In genomic region chr6:5739711-5740110, GRCm38 (mm10) we compare ENCODE assay signal across 16 mouse cellular contexts. TPM values are rescaled to one million over a fixed set of nuclear protein-coding genes. Genes with fewer than 3 reads are reported as not detected.
DNase-seq lines count a peak whose midpoint lies in the region; ATAC-seq and TF ChIP-seq lines count a peak whose summit lies in the region.
"Had no signal": no experiment of that assay in that cellular context is flagged by ENCODE, and none has a peak within 500 bp of the region (broad histone marks: within the 10 kb centered on the region; RNA-seq: fewer than 3 reads in every experiment).

No protein-coding gene starts in this region.

- no peaks in the 10 kb centered on the region for H3K36me3 ChIP-seq in hindbrain, embryonic 13.5 days
- no peaks in the 10 kb centered on the region for H3K36me3 ChIP-seq in hindbrain, embryonic 11.5 days (ENCODE audit: control insufficient read depth, insufficient read depth, low read length)
- no peaks in the 10 kb centered on the region for H3K36me3 ChIP-seq in midbrain, embryonic 13.5 days
- H3K36me3 ChIP-seq in midbrain, embryonic 16.5 days (ENCODE audit: control insufficient read depth, insufficient read depth, low read length), result no peaks in the 10 kb centered on the region
- no peaks in the 10 kb centered on the region for H3K36me3 ChIP-seq in intestine, postnatal 0 days (ENCODE audit: control insufficient read depth, insufficient read depth)
- H3K36me3 ChIP-seq: embryonic facial prominence, embryonic 10.5 days; heart, embryonic 13.5 days had no signal

- no peak overlapping the region for H3K4me3 ChIP-seq in hindbrain, embryonic 13.5 days
- H3K4me3 ChIP-seq in hindbrain, embryonic 11.5 days (ENCODE audit: low read depth, low read length), result no peak overlapping the region
- H3K4me3 ChIP-seq in midbrain, embryonic 13.5 days (replicated peaks), result no peak overlapping the region
- H3K4me3 ChIP-seq in midbrain, embryonic 16.5 days (ENCODE audit: low read depth, low read length), result no peak overlapping the region
- H3K4me3 ChIP-seq in intestine, postnatal 0 days (ENCODE audit: low read depth, low read length), result no peak overlapping the region
- H3K4me3 ChIP-seq: embryonic facial prominence, embryonic 10.5 days; heart, embryonic 13.5 days had no signal

- H3K4me2 ChIP-seq in hindbrain, embryonic 13.5 days, result no peak overlapping the region
- H3K4me2 ChIP-seq in hindbrain, embryonic 11.5 days (replicated peaks; ENCODE audit: low read depth, low read length), result no peak overlapping the region
- no peak overlapping the region for H3K4me2 ChIP-seq in midbrain, embryonic 13.5 days (replicated peaks)
- no peak overlapping the region for H3K4me2 ChIP-seq in midbrain, embryonic 16.5 days (ENCODE audit: low read length)
- H3K4me2 ChIP-seq in intestine, postnatal 0 days (replicated peaks; ENCODE audit: low read depth), result no peak overlapping the region
- H3K4me2 ChIP-seq: heart, embryonic 13.5 days had no signal

- WGBS in hindbrain, embryonic 13.5 days, result 69% methylated on average over 7 of the region's 7 CpGs
- WGBS in hindbrain, embryonic 11.5 days, result 83% methylated on average over 7 of the region's 7 CpGs
- WGBS in midbrain, embryonic 13.5 days, result 75% methylated on average over 7 of the region's 7 CpGs
- 68% methylated on average over 7 of the region's 7 CpGs for WGBS in midbrain, embryonic 16.5 days
- WGBS in intestine, postnatal 0 days, result 84% methylated on average over 7 of the region's 7 CpGs

- no peak for TF ChIP-seq CTCF in brain, embryonic 14.5 days (IDR thresholded peaks at IDR 0.05; ENCODE audit: borderline replicate concordance, extremely low read depth, insufficient read depth, insufficient read length)
- no peak for TF ChIP-seq CTCF in intestine, postnatal 0 days (IDR thresholded peaks at IDR 0.05; ENCODE audit: low read depth)

- no peaks in the 10 kb centered on the region for H3K4me1 ChIP-seq in hindbrain, embryonic 13.5 days (replicated peaks)
- H3K4me1 ChIP-seq in hindbrain, embryonic 11.5 days (replicated peaks; ENCODE audit: control insufficient read depth, insufficient read depth, low read length), result no peaks in the 10 kb centered on the region
- no peaks in the 10 kb centered on the region for H3K4me1 ChIP-seq in midbrain, embryonic 13.5 days (replicated peaks)
- H3K4me1 ChIP-seq in midbrain, embryonic 16.5 days (ENCODE audit: control insufficient read depth, insufficient read depth, low read length), result no peaks in the 10 kb centered on the region
- no peaks in the 10 kb centered on the region for H3K4me1 ChIP-seq in intestine, postnatal 0 days (replicated peaks; ENCODE audit: control insufficient read depth, insufficient read depth, low read length)
- H3K4me1 ChIP-seq: embryonic facial prominence, embryonic 10.5 days; heart, embryonic 13.5 days had no signal

- no peaks in the 10 kb centered on the region for H3K9me3 ChIP-seq in hindbrain, embryonic 13.5 days
- no peaks in the 10 kb centered on the region for H3K9me3 ChIP-seq in hindbrain, embryonic 11.5 days (ENCODE audit: control insufficient read depth, low read length)
- no peaks in the 10 kb centered on the region for H3K9me3 ChIP-seq in midbrain, embryonic 13.5 days
- no peaks in the 10 kb centered on the region for H3K9me3 ChIP-seq in midbrain, embryonic 16.5 days (replicated peaks; ENCODE audit: control insufficient read depth, low read length, poor library complexity, severe bottlenecking)
- H3K9me3 ChIP-seq in intestine, postnatal 0 days (ENCODE audit: control insufficient read depth), result no peaks in the 10 kb centered on the region
- H3K9me3 ChIP-seq: embryonic facial prominence, embryonic 10.5 days; heart, embryonic 13.5 days had no signal

- no peak overlapping the region for H3K27ac ChIP-seq in hindbrain, embryonic 13.5 days
- no peak overlapping the region for H3K27ac ChIP-seq in hindbrain, embryonic 11.5 days (ENCODE audit: low read depth, low read length)
- H3K27ac ChIP-seq in midbrain, embryonic 13.5 days, result no peak overlapping the region
- H3K27ac ChIP-seq in midbrain, embryonic 16.5 days (ENCODE audit: low read length), result no peak overlapping the region
- H3K27ac ChIP-seq in intestine, postnatal 0 days (ENCODE audit: low read depth, low read length), result no peak overlapping the region
- H3K27ac ChIP-seq: embryonic facial prominence, embryonic 10.5 days; heart, embryonic 13.5 days had no signal

- no peak for TF ChIP-seq POLR2A in brain, embryonic 14.5 days (IDR thresholded peaks at IDR 0.05; ENCODE audit: borderline replicate concordance, extremely low read depth, insufficient read depth, insufficient read length, poor library complexity, severe bottlenecking)

- DNase-seq in hindbrain, embryonic 11.5 days (ENCODE audit: low spot score), result no peak
- peak; percentile 53 for DNase-seq in brain, adult 2 months (ENCODE audit: low read depth, low spot score)
- peak; percentile 77 for DNase-seq in brain, embryonic 14.5 days (ENCODE audit: low read depth)
- DNase-seq: adrenal gland, postnatal 25 days; gastrocnemius, postnatal 36 days; heart, postnatal 36 days; lung, adult 18-20 months; thymus, postnatal 25 days had no signal

- peak; percentile 32; the same call in 1 of the 2 replicates for ATAC-seq in hindbrain, embryonic 13.5 days (ENCODE audit: low FRiP score)
- no peak for ATAC-seq in hindbrain, embryonic 11.5 days (ENCODE audit: low FRiP score)
- ATAC-seq in midbrain, embryonic 13.5 days, result 0 out of 2 replicates have a peak, but pooled peaks have one; percentile 45
- no peak for ATAC-seq in midbrain, embryonic 16.5 days
- ATAC-seq in intestine, postnatal 0 days, result no peak
- ATAC-seq: intestine, embryonic 16.5 days had no signal

- H3K9ac ChIP-seq in hindbrain, embryonic 13.5 days, result no peak overlapping the region
- no peak overlapping the region for H3K9ac ChIP-seq in hindbrain, embryonic 11.5 days (ENCODE audit: low read depth, low read length)
- H3K9ac ChIP-seq in midbrain, embryonic 13.5 days (replicated peaks), result no peak overlapping the region
- no peak overlapping the region for H3K9ac ChIP-seq in midbrain, embryonic 16.5 days (ENCODE audit: low read depth, low read length)
- H3K9ac ChIP-seq in intestine, postnatal 0 days (ENCODE audit: low read depth, low read length), result no peak overlapping the region
- H3K9ac ChIP-seq: heart, embryonic 13.5 days had no signal

- no peaks in the 10 kb centered on the region for H3K27me3 ChIP-seq in hindbrain, embryonic 13.5 days
- H3K27me3 ChIP-seq in hindbrain, embryonic 11.5 days (ENCODE audit: control insufficient read depth, insufficient read depth, low read length), result no peaks in the 10 kb centered on the region
- H3K27me3 ChIP-seq in midbrain, embryonic 13.5 days, result no peaks in the 10 kb centered on the region
- H3K27me3 ChIP-seq in midbrain, embryonic 16.5 days (ENCODE audit: control insufficient read depth, insufficient read depth, low read depth, low read length), result no peaks in the 10 kb centered on the region
- H3K27me3 ChIP-seq in intestine, postnatal 0 days (replicated peaks; ENCODE audit: control insufficient read depth, insufficient read depth, low read length), result no peaks in the 10 kb centered on the region
- H3K27me3 ChIP-seq: heart, embryonic 13.5 days had no signal

RNA-seq across cellular contexts. Expression of gene Dync1i1, which starts 14.3 kb away (rescaled TPM):
- 9.0 and 9.7 TPM in 2 replicates for polyA plus RNA-seq in hindbrain, embryonic 13.5 days (2015; fragmentation: Nextera tagmentation; extraction: Ambion mirVana)
- 4.0 and 4.7 TPM in 2 replicates for polyA plus RNA-seq in hindbrain, embryonic 11.5 days (2014; fragmentation: Nextera tagmentation; extraction: Ambion mirVana)
- polyA plus RNA-seq in midbrain, embryonic 13.5 days (2015; fragmentation: Nextera tagmentation; extraction: Ambion mirVana), result 6.3 and 7.0 TPM in 2 replicates
- polyA plus RNA-seq in midbrain, embryonic 16.5 days (2015; fragmentation: Nextera tagmentation; extraction: Ambion mirVana), result 27.1 and 43.1 TPM in 2 replicates
- polyA plus RNA-seq in brain, embryonic 14.5 days (2012; rRNA removed), result 19.3 and 35.9 TPM in 2 replicates
- polyA plus RNA-seq in intestine, postnatal 0 days (2015; fragmentation: Nextera tagmentation; extraction: Ambion mirVana), result 0.46 and 0.53 TPM in 2 replicates
- polyA plus RNA-seq: liver, adult 2 months had no signal

Comparison
In these comparisons a context has a peak if more than half of its experiments do, and no peak if none do; other contexts are left out.
1. ATAC-seq: peak in hindbrain, embryonic 13.5 days (single experiment) and midbrain, embryonic 13.5 days (single experiment); none in hindbrain, embryonic 11.5 days (single experiment), midbrain, embryonic 16.5 days (single experiment) and intestine, postnatal 0 days (single experiment).